Mouse (Mus musculus) gastrocnemius, adult 2 months (tissue): ENCODE measurements at regions not wholly inside any gene's neighbourhood (a gene's known extent, or its start where the extent isn't known, plus 50 kb on each side); places are given as distances from the start of the nearest gene placed in this dataset.
A peak's percentile ranks its signal among the peaks of the same experiment; 100 is the strongest.

ENCODE experiments used
- DNase-seq: peaks from one replicate; pipeline ENCODE4 v3.0.0; 2022
- H3K27ac ChIP-seq: fragments of 200-600 bp; 2 replicates; pipeline ENCODE4 v1.8.1; 2022; ENCODE audit warnings: mild to moderate bottlenecking
- H3K4me3 ChIP-seq: fragments of 200-600 bp; 2 replicates; pipeline ENCODE4 v1.8.1; 2022; ENCODE audit warnings: mild to moderate bottlenecking, moderate library complexity
- CTCF ChIP-seq: fragments of 200-600 bp; IDR thresholded peaks from 2 replicates; pipeline ENCODE4 v1.8.1; 2022; ENCODE audit warnings: antibody characterized with exemption, mild to moderate bottlenecking, moderate library complexity
- intact Hi-C: fragments of 180-260 bp; cut with DNase I; formaldehyde crosslinking; loops from one replicate; pipeline ENCODE4 v1.15.1; 2025

DNA sequence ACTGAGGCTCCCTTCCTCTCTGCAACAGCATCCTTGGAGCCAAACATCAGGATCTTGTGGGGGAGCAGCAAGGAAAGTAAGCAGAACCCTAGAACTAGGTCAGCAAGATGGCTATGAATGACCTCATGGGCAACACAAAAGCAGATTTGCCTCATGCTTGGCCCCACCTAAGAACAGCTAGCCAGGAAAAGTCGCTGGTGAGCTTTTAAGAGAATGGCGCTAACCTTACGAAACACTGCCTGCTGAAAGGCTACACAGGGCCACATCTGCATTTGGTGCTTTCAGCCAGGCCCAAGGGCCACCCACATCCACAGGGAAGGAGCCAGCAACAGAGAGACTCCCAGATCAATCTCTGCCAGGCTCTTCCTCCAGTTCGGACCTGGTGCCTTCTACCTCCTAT, 182.7 kb upstream of the Zfp703 start:
- DNase-seq = no peak
- Histone ChIP-seq H3K27ac (no peak overlapping the region; the same call in 1 of the 2 replicates), H3K4me3 (no peak overlapping the region)
- TF ChIP-seq CTCF = no peak
- intact Hi-C loops = no loop called here

DNA sequence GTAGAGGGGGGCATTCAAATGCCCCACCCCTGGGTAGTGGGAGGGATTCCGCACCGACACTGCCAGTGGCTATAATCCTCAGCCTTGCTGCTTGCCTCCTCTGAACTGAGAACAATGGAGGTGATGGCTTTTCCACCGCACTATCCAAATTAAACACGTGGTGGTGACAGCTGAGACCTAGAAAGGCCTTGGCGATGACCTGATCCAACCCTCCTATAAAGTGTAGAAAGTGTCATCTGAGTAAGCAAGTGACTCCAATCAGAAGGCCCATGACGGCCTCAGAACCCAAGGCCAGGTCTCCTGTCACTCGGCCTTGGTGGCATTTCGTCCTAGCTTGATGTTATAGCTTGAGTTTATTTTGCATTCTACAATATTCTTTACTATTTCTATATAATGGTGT, 181.5 kb upstream of the Zfp703 start:
- Histone ChIP-seq H3K27ac (no peak overlapping the region), H3K4me3 (no peak overlapping the region)
- intact Hi-C loops = no loop called here
- DNase-seq = no peak
- TF ChIP-seq CTCF = no peak

- H3K4me3 ChIP-seq = no peak overlapping the region
- intact Hi-C loops = no loop called here
- no peak for TF ChIP-seq CTCF
- no peak overlapping the region for H3K27ac ChIP-seq
- DNase-seq = no peak
Measured at GRCm38 (mm10) chr8:26799814-26800213, 177.3 kb upstream of the Zfp703 start.

GRCm38 (mm10) chr8:26804089-26804488, 173.0 kb upstream of the Zfp703 start:
- no peak for DNase-seq
- intact Hi-C loops = no loop called here
- Histone ChIP-seq H3K27ac (no peak overlapping the region), H3K4me3 (no peak overlapping the region)
- no peak for TF ChIP-seq CTCF

DNA sequence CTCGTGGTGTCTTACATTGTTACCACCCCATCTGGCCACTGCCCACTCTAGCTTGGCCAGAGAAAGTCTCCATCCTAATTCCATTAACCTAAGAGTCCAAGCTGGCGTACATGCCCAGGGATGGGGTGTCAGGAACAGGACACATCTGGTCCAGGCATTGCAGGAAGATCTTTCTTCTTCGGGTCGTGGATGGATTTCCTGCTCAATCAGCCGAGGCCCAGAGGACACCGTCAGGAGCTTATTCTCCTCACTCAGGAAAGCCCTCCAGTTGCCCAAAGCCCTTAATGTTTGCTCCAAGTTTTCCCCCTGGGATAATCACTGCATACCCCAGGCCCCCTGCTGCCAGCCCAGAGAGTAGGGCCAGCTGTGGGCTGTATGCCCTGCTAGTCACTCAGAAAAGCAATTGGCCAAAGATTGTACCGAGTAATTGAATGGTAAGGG, 172.2 kb upstream of the Zfp703 start:
- Histone ChIP-seq H3K27ac (peak overlapping the region; percentile 17; the same call in 1 of the 2 replicates), H3K4me3 (no peak overlapping the region)
- TF ChIP-seq CTCF = no peak
- intact Hi-C loops = loop anchor here (5.0 kb wide), 4 partner anchors 33 to 172 kb away; partner anchors contain the start of gene Zfp703
- no peak for DNase-seq

GRCm38 (mm10) chr8:26805371-26805821, 171.7 kb upstream of the Zfp703 start:
- intact Hi-C loops = loop anchor here (5.0 kb wide), 4 partner anchors 33 to 172 kb away; partner anchors contain the start of gene Zfp703
- DNase-seq = no peak
- H3K27ac ChIP-seq = 0 out of 2 replicates have a peak overlapping the region, but pooled peaks have one; percentile 17
- TF ChIP-seq CTCF = no peak
- H3K4me3 ChIP-seq = no peak overlapping the region

DNA sequence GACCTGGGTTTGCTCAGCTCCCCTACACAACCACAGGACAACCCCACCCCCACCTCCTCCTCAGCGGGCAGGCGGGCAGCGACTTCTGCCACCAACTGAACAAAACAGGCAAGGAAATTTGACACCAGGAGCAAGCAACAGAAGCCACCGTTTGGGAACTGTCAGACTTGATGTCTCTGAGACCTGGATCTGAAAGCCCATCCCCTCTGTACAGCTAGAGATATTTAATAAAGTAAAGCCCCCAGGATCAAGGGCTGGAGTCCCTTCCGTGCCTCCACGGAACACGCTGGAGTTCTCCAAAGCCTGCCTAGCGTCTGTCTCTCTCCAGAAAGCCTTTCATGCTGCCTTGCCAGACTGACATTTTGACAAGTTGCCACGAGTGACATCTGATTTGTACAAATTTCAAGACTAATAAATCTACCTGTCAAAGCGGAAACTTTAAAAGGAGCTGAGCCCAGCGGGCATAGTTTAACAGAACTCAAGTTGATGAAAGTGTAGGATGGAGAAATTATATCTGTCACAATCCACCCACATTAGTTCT, 168.9 kb upstream of the Zfp703 start:
- no peak for TF ChIP-seq CTCF
- Histone ChIP-seq H3K27ac (peak overlapping the region; percentile 93), H3K4me3 (peak overlapping the region; percentile 62)
- DNase-seq = peak; percentile 73
- intact Hi-C loops = loop anchor here (5.0 kb wide), 4 partner anchors 36 to 169 kb away; partner anchors contain the start of gene Zfp703

GRCm38 (mm10) chr8:26808771-26809170, 168.4 kb upstream of the Zfp703 start:
- intact Hi-C loops = loop anchor here (5.0 kb wide), 4 partner anchors 36 to 169 kb away; partner anchors contain the start of gene Zfp703
- TF ChIP-seq CTCF = no peak
- H3K27ac ChIP-seq = peak overlapping the region; percentile 93
- DNase-seq = peak; percentile 81
- peak overlapping the region; percentile 62 for H3K4me3 ChIP-seq

GRCm38 (mm10) chr8:26809943-26810342, 167.2 kb upstream of the Zfp703 start:
- no peak for TF ChIP-seq CTCF
- Histone ChIP-seq H3K27ac (no peak overlapping the region), H3K4me3 (no peak overlapping the region)
- intact Hi-C loops = loop anchor here (5.0 kb wide), 4 partner anchors 38 to 167 kb away; partner anchors contain the start of gene Zfp703
- DNase-seq = no peak

DNA sequence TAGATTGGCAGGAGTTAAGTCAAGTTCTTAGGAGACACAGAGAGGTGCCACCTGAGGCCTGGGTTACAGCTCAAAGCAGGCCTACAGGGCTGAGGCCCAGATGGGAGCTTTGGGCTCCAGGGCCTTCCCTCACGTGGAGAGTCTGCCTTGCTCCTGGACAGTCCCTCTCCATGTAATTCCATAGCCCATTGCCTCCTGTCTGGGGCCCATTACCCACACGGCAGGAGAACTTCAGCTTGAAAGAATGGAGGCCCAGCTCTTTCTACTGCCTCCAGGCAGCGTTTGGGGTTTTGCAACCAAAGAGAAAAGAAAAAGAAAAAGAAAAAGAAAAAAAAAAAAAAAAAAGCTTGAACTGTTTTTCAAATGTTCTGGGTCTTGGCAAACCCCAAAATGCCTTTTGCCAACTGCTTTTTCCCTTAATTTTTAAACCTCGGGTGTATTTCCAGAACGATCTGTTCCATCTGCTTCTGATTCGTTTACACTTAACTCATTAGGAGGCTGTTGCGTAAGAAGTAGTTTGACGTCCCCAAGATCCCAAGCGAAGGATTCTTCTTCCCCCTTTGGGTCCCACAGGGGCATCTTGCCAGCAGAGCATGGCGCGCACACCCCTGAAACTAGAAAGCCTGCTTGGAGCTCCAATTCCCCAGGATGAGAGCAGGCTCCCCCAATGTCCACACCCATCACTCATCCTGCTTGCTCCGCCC, 165.4 kb upstream of the Zfp703 start:
- intact Hi-C loops = no loop called here
- no peak overlapping the region for H3K4me3 ChIP-seq
- DNase-seq = peak; percentile 81
- peak overlapping the region; percentile 70 for H3K27ac ChIP-seq
- no peak for TF ChIP-seq CTCF

DNA sequence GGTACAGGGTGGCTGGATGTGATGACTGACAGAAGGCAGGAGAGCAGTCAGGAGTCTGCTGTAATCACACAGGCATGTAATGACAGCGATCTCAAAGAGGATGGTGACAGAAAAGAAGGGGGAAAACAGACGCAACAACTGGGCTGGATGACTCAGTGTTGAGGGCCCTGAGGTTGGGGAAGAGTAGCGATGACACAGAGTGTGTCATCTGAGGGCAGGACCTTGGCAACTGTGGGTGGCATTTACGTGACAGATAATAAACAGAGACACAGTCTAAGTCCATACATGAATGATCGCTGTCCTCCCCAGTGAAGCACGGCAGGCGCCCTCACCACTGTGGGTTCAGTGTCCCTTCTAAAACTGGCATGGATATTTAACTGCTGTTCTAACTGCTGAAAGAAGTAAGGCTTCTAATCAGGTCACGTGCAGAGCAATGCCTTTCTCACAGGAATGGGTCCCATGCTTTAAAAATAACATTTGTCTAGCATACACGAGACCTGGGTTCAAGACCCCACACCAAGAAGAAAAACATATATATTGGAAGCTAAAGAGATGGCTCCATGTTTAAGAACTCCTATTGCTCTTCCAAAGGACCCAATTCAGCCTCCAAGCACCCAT, 163.8 kb upstream of the Zfp703 start:
- no peak for TF ChIP-seq CTCF
- Histone ChIP-seq H3K4me3 (no peak overlapping the region), H3K27ac (peak overlapping the region; percentile 48)
- no peak for DNase-seq
- intact Hi-C loops = no loop called here

DNA sequence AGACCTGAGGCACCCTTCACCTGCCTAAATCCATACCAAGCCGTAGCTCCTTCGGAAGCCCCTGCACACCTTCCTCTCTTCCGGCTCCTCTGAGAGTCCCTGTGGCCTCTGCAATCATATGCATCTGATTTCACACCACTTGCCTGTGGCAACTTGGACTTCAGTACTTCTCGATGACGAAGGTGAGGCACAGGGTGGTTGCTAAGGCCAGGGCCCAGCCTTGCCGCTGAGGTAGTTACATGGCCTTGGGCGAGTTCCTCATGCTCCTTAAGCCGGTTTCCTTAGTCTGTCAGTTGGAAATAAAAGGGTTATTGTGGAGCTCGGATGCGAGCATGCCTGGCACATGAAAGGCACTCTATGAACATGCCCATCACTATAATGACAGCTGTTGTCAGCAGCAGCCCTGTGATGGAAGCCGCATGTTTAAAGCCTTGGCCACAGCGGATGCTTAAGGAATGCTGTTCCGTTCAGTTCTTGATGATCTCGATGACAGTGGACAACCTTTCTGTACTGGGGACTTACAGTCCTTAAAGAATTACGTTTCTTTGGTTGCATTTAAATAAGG, 162.0 kb upstream of the Zfp703 start:
- no peak for DNase-seq
- H3K4me3 ChIP-seq = no peak overlapping the region
- intact Hi-C loops = no loop called here
- TF ChIP-seq CTCF = no peak
- H3K27ac ChIP-seq = no peak overlapping the region

DNA sequence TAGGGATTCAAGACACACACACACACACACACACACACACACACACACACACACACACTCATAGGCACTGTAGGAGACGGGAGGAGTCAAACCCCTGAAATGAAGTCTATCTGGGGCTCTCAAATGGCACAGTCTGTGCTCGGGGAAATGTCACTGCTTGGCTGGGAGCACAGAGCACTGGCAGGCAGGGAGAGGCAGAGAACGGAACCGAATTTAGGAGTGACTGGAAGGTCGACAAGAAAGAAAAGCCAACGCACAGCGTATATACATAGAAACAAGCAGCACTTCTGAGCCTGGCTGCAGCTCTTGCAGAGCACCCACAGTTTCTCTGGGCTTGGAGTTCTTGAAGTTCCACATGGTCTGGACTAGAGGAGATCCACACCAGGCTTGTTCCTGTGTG, 160.1 kb upstream of the Zfp703 start:
- intact Hi-C loops = no loop called here
- peak overlapping the region; percentile 84 for H3K27ac ChIP-seq
- H3K4me3 ChIP-seq = no peak overlapping the region
- TF ChIP-seq CTCF = no peak
- DNase-seq = peak; percentile 71
